Mouse (Mus musculus) heart, embryonic 15.5 days (tissue): Measurements from ENCODE around the gene Acin1. TPM values are rescaled to one million over a fixed set of nuclear protein-coding genes. Genes with fewer than 3 reads are reported as not detected.
A peak's percentile ranks its signal among the peaks of the same experiment; 100 is the strongest.
"Not testable (repeated sequence)": the region's sequence is repeated elsewhere in the genome, so short reads cannot be mapped to it uniquely, and the experiment has no call there.

Source experiments
- ATAC-seq: fragments of 200-750 bp; cut with Nextera tagmentation; replicated peaks from 2 replicates; pipeline ENCODE4 v1.8.0; 2017; ENCODE audit warnings: low read depth, moderate TSS enrichment; ENCODE audit not compliant: insufficient number of reproducible peaks, insufficient read depth, low FRiP score
- H3K27ac ChIP-seq: fragments of 300-500 bp; sonication (generic); 2 replicates; pipeline ENCODE4 v1.5.1; 2015; ENCODE audit warnings: mild to moderate bottlenecking, inconsistent platforms
- H3K27me3 ChIP-seq: fragments of 300-500 bp; sonication (generic); 2 replicates; pipeline ENCODE4 v1.6.1; 2015; ENCODE audit warnings: inconsistent platforms
- H3K36me3 ChIP-seq: fragments of 300-500 bp; sonication (generic); 2 replicates; pipeline ENCODE4 v1.6.1; 2015; ENCODE audit warnings: mild to moderate bottlenecking, inconsistent platforms
- H3K4me1 ChIP-seq: fragments of 300-500 bp; sonication (generic); replicated peaks from 2 replicates; pipeline ENCODE4 v1.6.1; 2015; ENCODE audit warnings: inconsistent platforms
- H3K4me2 ChIP-seq: fragments of 300-500 bp; sonication (generic); 2 replicates; pipeline ENCODE4 v1.6.1; 2015; ENCODE audit warnings: inconsistent platforms, mild to moderate bottlenecking, moderate library complexity
- H3K4me3 ChIP-seq: fragments of 300-500 bp; sonication (generic); 2 replicates; pipeline ENCODE4 v1.5.1; 2015; ENCODE audit warnings: mild to moderate bottlenecking, inconsistent platforms
- H3K9ac ChIP-seq: fragments of 300-500 bp; sonication (generic); 2 replicates; pipeline ENCODE4 v1.6.1; 2015; ENCODE audit warnings: mild to moderate bottlenecking, inconsistent platforms
- H3K9me3 ChIP-seq: fragments of 300-500 bp; sonication (generic); replicated peaks from 2 replicates; pipeline ENCODE4 v1.6.1; 2016; ENCODE audit warnings: inconsistent platforms
- WGBS: fragments of 180-500 bp; shearing (Covaris S2); methylation state at CpG from one replicate; pipeline ENCODE4 v1.1.7; 2015; ENCODE audit warnings: mixed read lengths; 5-methylcytosine and 5-hydroxymethylcytosine counted together
- polyA plus RNA-seq: library from polyadenylated mRNA; unstranded; fragments of >200 nt; fragmentation: Nextera tagmentation; extraction: Ambion mirVana; gene quantifications from 2 replicates; pipeline ENCODE4 v1.2.1, GENCODE M21; 2015

Acin1 gene
- polyA plus RNA-seq, 1 experiment from 2014 or later = 75.5 TPM

DNA sequence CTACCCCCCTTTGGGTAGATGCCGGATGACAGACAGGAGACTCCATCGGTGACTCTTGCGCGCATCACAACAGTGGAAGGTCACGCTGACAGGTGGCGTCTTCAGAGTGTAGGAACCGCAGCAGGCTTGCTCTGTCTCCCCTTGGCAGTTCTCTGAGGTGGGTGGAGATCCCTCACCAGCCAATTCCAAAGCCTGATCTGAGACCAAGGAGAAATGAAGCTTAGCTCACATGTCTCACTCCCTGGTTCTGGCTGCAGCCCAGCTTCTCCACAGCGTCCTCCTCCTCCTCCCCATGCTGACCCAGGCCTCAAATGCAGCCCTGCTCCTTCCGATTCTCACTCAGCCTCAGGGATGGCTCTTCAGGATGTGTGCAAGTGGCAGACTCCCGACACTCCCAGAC is 61.8 kb downstream of the Acin1 start:
- H3K9me3 ChIP-seq = no peaks in the 10 kb centered on the region
- H3K4me1 ChIP-seq = no peaks in the 10 kb centered on the region
- no peaks in the 10 kb centered on the region for H3K36me3 ChIP-seq
- H3K4me2 ChIP-seq = no peak overlapping the region
- 65% methylated on average over 10 of the region's 10 CpGs for WGBS
- no peak overlapping the region for H3K9ac ChIP-seq
- H3K27ac ChIP-seq = no peak overlapping the region
- ATAC-seq = no peak
- H3K27me3 ChIP-seq = no peaks in the 10 kb centered on the region
- H3K4me3 ChIP-seq = no peak overlapping the region

DNA sequence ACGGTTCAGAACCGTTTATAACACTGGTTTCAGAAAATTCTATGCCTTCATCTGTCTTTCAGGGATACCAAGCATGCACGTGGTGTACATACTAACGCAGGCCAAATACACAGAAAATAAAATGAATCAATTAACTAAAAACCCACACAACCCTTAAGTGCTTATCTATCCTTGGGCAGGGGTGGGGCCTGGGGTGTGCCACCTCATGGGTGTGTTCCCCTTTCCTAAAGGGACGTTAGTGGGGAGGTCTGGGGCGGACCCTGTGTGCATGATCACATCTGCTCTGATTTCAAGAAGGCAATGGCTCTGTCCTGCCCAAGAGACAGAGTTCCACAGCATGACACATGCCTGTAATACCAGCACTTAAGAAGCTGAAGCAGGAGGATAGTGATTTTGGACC is 63.4 kb downstream of the Acin1 start:
- no peak overlapping the region for H3K9ac ChIP-seq
- H3K27ac ChIP-seq = no peak overlapping the region
- 81% methylated on average over 6 of the region's 6 CpGs for WGBS
- H3K36me3 ChIP-seq = no peaks in the 10 kb centered on the region
- no peaks in the 10 kb centered on the region for H3K9me3 ChIP-seq
- no peaks in the 10 kb centered on the region for H3K27me3 ChIP-seq
- H3K4me1 ChIP-seq = no peaks in the 10 kb centered on the region
- ATAC-seq = no peak
- no peak overlapping the region for H3K4me3 ChIP-seq
- no peak overlapping the region for H3K4me2 ChIP-seq

DNA sequence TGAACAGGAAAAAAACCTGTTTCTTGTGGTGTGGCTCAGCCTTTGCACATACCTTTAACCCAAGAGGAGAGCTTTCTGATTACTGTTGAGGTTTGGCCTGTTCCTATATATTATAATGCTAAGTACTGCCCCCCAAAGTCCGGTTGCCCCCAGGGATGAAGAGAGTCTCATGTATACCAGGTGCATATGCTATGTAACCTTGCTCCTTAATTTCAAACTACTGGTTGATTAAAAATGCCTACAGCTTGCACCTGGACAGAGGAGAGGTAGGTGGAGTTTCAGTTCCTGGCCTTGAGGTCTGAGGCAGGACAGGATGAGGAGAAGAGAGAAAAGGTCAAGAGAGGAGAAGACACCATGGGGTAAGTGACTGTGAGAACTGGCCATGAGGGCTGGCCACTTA is 65.6 kb downstream of the Acin1 start, which contains the start of gene Psmb11:
Psmb11 (plus strand) TSS at position 301 of the 400 bp plus-strand sequence.
- no peak for ATAC-seq
- Histone ChIP-seq H3K4me1 (peaks cover 7% of the 10 kb centered on the region; the same call in 1 of the 2 replicates), H3K9ac (no peak within 1 kb of the TSS), H3K36me3 (peaks cover 2% of the 10 kb centered on the region; the same call in 1 of the 2 replicates), H3K4me2 (no peak within 1 kb of the TSS), H3K4me3 (no peak within 1 kb of the TSS), H3K27me3 (no peaks in the 10 kb centered on the region), H3K9me3 (no peaks in the 10 kb centered on the region), H3K27ac (no peak within 1 kb of the TSS)
- 89% methylated on average over 1 of the region's 1 CpGs for WGBS

DNA sequence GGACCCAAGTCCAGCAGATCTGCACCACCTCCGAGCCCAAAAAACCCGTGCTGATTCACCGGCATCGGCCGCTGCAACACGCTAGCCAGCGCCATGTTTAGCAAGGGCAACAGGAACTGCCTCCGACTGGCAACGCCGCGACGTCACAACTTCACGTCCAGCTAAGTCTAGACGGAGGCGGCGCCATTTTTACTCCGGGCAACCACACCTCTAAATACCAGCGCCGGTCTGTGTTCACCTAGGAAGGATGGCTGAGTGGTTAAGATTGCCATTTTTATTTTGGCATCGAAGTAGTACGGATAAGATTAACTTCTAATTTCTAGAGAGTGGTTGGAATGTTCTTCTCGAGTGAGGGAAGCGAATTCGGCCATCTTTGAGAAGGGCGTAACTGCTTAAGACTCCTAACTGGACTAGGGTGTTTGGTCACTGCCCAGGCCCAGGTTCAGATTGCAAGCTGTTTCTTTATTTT is 68.8 kb downstream of the Acin1 start, which contains the start of gene Psmb5:
Psmb5 (minus strand) TSS at position 126 of the 469 bp plus-strand sequence.
- Histone ChIP-seq H3K9me3 (no peaks in the 10 kb centered on the region), H3K4me3 (peak within 1 kb of the TSS; percentile 81), H3K36me3 (peaks cover 22% of the 10 kb centered on the region), H3K27me3 (no peaks in the 10 kb centered on the region), H3K27ac (peak within 1 kb of the TSS; percentile 68), H3K4me1 (peaks cover 9% of the 10 kb centered on the region; the same call in 1 of the 2 replicates), H3K9ac (peak within 1 kb of the TSS; percentile 87), H3K4me2 (peak within 1 kb of the TSS; percentile 74)
- ATAC-seq = peak; percentile 86
- under 1% methylated on average over 25 of the region's 25 CpGs for WGBS

DNA sequence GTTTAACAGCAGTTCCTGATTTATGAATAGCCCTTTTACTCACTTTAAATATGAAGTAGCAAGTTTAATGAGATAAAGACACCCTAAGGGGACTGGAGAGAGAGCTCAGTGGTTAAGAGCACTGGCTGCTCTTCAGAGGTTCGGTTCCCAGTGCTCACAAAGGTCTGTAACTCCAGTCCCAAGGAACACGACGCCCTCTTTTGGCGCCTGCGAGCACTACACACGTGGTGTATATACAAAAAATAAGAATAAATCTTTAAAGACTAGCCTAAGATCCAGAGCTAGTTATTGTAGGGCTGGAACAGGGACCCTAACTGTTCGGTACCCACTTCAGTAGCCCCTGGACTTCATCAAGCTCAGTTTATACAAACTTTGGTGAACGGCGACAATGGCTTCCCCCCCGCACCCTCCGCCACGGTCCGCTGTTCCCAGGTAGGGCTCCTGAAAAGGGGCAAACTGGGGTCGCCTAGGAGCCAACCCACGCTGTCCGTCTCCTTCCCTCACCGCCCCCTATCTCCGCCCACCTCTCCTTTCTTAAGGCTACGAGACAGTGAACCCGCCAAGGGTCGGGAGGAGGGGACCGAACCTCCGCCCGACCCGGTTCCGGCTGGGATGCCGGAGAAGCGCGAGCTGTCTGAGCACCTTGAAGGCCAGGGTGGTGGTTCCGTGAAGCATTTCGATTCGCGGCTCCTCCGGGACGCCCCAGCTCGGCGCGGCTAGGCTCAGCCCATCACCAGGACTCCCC is 69.4 kb downstream of the Acin1 start:
- peak overlapping the region; percentile 74 for H3K4me2 ChIP-seq
- no peaks in the 10 kb centered on the region for H3K9me3 ChIP-seq
- 2% methylated on average over 38 of the region's 38 CpGs for WGBS
- H3K27me3 ChIP-seq = no peaks in the 10 kb centered on the region
- H3K9ac ChIP-seq = peak overlapping the region; percentile 87
- H3K36me3 ChIP-seq = peaks cover 27% of the 10 kb centered on the region
- H3K4me3 ChIP-seq = peak overlapping the region; percentile 81
- H3K4me1 ChIP-seq = peaks cover 9% of the 10 kb centered on the region; the same call in 1 of the 2 replicates
- peak overlapping the region; percentile 68 for H3K27ac ChIP-seq
- peak; percentile 33 for ATAC-seq

DNA sequence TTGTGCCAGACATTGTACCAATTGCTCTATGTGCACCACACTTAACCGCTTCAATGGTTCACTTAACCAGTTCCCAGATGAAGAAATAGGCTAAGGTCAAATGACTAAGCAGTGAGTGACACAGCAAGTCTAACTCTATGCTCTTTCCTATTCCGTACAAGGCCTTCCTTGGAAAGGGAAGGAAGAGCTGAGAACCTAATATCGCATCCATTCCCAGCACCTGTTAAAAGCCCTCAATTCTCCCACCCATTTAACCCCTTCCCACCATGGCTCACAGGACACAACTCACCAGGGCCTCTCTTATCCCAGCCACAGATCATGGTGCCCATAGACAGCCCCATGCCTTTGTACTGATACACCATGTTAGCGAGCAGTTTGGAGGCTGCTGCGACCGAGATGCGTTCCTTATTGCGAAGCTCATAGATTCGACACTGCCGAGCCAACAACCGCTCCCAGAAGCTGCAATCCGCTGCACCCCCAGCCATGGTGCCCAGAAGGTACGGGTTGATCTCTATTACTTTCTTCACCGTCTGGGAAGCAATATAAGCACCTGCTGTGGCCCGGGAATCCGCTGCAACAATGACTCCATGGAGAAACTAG is 70.4 kb downstream of the Acin1 start:
- Histone ChIP-seq H3K27ac (no peak overlapping the region), H3K27me3 (no peaks in the 10 kb centered on the region), H3K4me2 (no peak overlapping the region), H3K36me3 (peaks cover 33% of the 10 kb centered on the region), H3K4me1 (peaks cover 9% of the 10 kb centered on the region; the same call in 1 of the 2 replicates), H3K9me3 (no peaks in the 10 kb centered on the region), H3K9ac (no peak overlapping the region), H3K4me3 (no peak overlapping the region)
- WGBS = 93% methylated on average over 16 of the region's 16 CpGs
- ATAC-seq = no peak

DNA sequence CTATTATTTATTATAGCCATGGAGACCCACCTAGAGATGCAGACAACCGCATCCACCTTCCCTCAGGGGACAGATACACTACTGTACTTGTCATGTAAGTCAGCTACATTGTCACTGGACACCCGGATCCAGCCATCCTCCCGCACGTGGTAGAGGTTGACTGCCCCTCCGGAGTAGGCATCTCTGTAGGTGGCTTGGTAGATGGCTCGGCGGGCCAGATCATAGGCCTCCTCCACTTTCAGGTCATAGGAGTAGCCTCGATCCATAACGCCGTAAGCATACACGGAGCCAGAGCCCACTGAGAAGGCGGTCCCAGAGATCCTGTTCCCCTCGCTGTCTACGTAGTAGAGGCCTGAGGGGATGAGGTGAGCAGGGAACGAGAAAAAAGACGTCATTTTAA is 72.6 kb downstream of the Acin1 start:
- not testable (repeated sequence) for H3K27me3 ChIP-seq, H3K27ac ChIP-seq, H3K9me3 ChIP-seq, H3K9ac ChIP-seq, H3K4me3 ChIP-seq, H3K4me1 ChIP-seq, ATAC-seq, H3K4me2 ChIP-seq
- 91% methylated on average over 16 of the region's 16 CpGs for WGBS
- H3K36me3 ChIP-seq = peaks cover 35% of the 10 kb centered on the region

DNA sequence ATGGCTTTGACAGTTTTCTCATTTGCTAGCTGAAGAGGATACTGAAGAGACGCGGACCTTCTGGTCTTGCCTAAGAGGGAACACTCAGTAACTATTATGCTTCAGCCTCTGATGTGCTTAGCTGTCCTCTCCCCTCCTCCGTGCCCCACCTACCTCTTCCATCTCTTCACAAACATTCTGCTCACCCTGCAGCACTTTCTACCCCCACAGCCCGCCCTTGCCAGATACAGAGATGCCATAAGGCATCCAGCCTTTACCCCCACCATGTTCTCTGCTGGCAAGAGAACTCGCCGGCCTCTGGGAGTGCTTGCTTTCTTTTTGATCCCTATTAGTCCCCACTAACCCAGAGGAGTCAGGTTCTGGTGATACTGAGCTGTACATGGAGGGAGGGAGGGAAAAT is 76.1 kb downstream of the Acin1 start:
- no peak overlapping the region for H3K9ac ChIP-seq
- no peak for ATAC-seq
- peaks cover 30% of the 10 kb centered on the region for H3K36me3 ChIP-seq
- H3K4me2 ChIP-seq = no peak overlapping the region
- H3K4me3 ChIP-seq = no peak overlapping the region
- H3K4me1 ChIP-seq = peaks cover 5% of the 10 kb centered on the region
- no peaks in the 10 kb centered on the region for H3K9me3 ChIP-seq
- no peaks in the 10 kb centered on the region for H3K27me3 ChIP-seq
- WGBS = 74% methylated on average over 6 of the region's 6 CpGs
- H3K27ac ChIP-seq = no peak overlapping the region

DNA sequence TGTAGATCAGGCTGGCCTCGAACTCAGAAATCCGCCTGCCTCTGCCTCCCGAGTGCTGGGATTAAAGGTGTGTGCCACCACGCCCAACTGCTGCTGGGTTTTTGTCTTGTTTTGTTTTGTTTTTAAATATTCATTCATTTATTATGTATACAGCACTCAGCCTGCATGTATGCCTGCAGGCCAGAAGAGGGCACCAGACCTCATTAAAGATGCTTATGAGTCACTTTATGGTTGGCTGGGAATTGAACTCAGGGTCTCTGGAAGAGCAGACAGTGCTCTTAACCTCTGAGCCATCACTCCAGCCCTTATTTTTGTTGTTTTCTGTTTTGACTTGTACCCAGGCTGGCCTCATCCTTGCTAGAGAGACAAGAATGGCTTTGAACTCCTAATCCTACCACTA is 76.8 kb downstream of the Acin1 start:
- ATAC-seq = no peak
- H3K4me3 ChIP-seq = no peak overlapping the region
- WGBS = 85% methylated on average over 4 of the region's 4 CpGs

DNA sequence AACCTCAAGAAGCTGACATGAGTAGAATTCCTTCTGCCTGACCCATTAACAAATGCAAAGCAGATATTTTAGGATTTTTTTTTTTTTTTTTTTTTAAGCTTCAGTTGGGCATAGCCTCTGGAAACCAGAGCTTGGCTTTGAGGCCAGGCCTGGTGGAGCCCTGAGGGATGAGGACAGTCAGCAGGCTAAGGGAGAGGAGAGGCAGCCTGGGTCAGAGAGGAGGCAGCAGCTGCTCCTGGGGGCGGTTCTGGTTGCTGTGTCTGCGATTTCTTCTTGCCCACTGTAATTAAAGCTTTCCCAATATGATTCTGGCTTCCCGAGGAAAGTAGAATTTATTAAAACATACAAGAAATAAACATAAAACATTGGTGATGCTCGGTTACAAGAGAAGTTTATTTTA is 77.5 kb downstream of the Acin1 start:
- 77% methylated on average over 4 of the region's 4 CpGs for WGBS
- no peak for ATAC-seq
- no peaks in the 10 kb centered on the region for H3K9me3 ChIP-seq
- no peak overlapping the region for H3K4me3 ChIP-seq
- no peak overlapping the region for H3K4me2 ChIP-seq
- H3K27me3 ChIP-seq = no peaks in the 10 kb centered on the region
- H3K9ac ChIP-seq = no peak overlapping the region
- peaks cover 19% of the 10 kb centered on the region for H3K36me3 ChIP-seq
- H3K27ac ChIP-seq = no peak overlapping the region
- H3K4me1 ChIP-seq = peaks cover 11% of the 10 kb centered on the region

More for the DNA sequence above, 76.8 kb downstream of the Acin1 start:
- H3K4me1 ChIP-seq = peaks cover 8% of the 10 kb centered on the region
- H3K9ac ChIP-seq = no peak overlapping the region
- H3K27me3 ChIP-seq = no peaks in the 10 kb centered on the region
- no peak overlapping the region for H3K4me2 ChIP-seq
- H3K36me3 ChIP-seq = peaks cover 23% of the 10 kb centered on the region
- no peak overlapping the region for H3K27ac ChIP-seq
- no peaks in the 10 kb centered on the region for H3K9me3 ChIP-seq

DNA sequence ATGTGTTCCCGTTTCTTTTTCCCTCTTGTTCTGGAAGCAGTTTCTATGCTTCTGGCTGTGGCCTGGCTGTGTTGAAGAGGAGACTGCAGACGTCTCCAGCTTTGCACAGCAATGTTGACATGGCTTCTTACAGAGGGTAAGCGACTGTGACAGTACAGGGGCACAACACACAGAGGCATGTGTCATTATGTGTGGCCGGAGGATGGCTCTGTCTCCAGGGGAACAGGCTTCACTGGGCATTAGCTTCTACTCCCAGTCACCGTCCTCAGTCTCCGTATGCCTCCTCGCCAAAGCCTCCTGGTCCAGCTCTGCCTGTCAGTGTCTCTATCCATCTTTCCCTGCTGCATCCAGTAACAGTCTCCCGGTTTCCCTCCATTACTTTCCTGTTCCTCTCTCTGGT is 79.5 kb downstream of the Acin1 start:
- no peak overlapping the region for H3K27ac ChIP-seq
- H3K9me3 ChIP-seq = no peaks in the 10 kb centered on the region
- ATAC-seq = no peak
- H3K36me3 ChIP-seq = peaks cover 8% of the 10 kb centered on the region; the same call in 1 of the 2 replicates
- H3K9ac ChIP-seq = no peak overlapping the region
- WGBS = 57% methylated on average over 8 of the region's 8 CpGs
- H3K4me3 ChIP-seq = no peak overlapping the region
- H3K4me2 ChIP-seq = no peak overlapping the region
- H3K27me3 ChIP-seq = no peaks in the 10 kb centered on the region
- H3K4me1 ChIP-seq = peaks cover 19% of the 10 kb centered on the region
